Mouse (Mus musculus): Measurements from ENCODE around the gene Gm20388.

- no peak for TF ChIP-seq CTCF (IDR thresholded peaks at IDR 0.05; ENCODE audit: low read depth, low read length)
- TF ChIP-seq GATA2 (IDR thresholded peaks at IDR 0.05; ENCODE audit: borderline replicate concordance, low read depth, low read length), result no peak
These were observed 366.3 kb downstream of the Gm20388 start for GRCm38 (mm10) chr8:120276891-120277426.

Measured in G1E (cell line).